Mouse (Mus musculus) limb, embryonic 12.5 days (tissue): Measurements from ENCODE around the gene D130040H23Rik. TPM values are rescaled to one million over a fixed set of nuclear protein-coding genes. Genes with fewer than 3 reads are reported as not detected.
"Not testable (repeated sequence)": the region's sequence is repeated elsewhere in the genome, so short reads cannot be mapped to it uniquely, and the experiment has no call there.

Experiments
- ATAC-seq: fragments of 200-750 bp; cut with Nextera tagmentation; 2 replicates; pipeline ENCODE4 v1.8.0; 2017; ENCODE audit warnings: low read depth, moderate TSS enrichment; ENCODE audit not compliant: insufficient number of reproducible peaks, insufficient read depth, low FRiP score, low TSS enrichment
- H3K27ac ChIP-seq: fragments of 300-500 bp; sonication (generic); 2 replicates; pipeline ENCODE4 v1.5.1; 2016; ENCODE audit warnings: mild to moderate bottlenecking, moderate library complexity
- H3K27me3 ChIP-seq: fragments of 300-500 bp; sonication (generic); 2 replicates; pipeline ENCODE4 v1.6.1; 2016; ENCODE audit warnings: mild to moderate bottlenecking, moderate library complexity
- H3K36me3 ChIP-seq: fragments of 300-500 bp; sonication (generic); 2 replicates; pipeline ENCODE4 v1.6.1; 2016; ENCODE audit warnings: mild to moderate bottlenecking, moderate library complexity
- H3K4me1 ChIP-seq: fragments of 300-500 bp; sonication (generic); replicated peaks from 2 replicates; pipeline ENCODE4 v1.6.1; 2016
- H3K4me2 ChIP-seq: fragments of 300-500 bp; sonication (generic); 2 replicates; pipeline ENCODE4 v1.6.1; 2016; ENCODE audit warnings: mild to moderate bottlenecking, moderate library complexity
- H3K4me3 ChIP-seq: fragments of 300-500 bp; sonication (generic); replicated peaks from 2 replicates; pipeline ENCODE4 v1.5.1; 2016; ENCODE audit warnings: mild to moderate bottlenecking
- H3K9ac ChIP-seq: fragments of 300-500 bp; sonication (generic); replicated peaks from 2 replicates; pipeline ENCODE4 v1.6.1; 2016; ENCODE audit warnings: mild to moderate bottlenecking, moderate library complexity
- H3K9me3 ChIP-seq: fragments of 300-500 bp; sonication (generic); 2 replicates; pipeline ENCODE4 v1.6.1; 2016; ENCODE audit warnings: mild to moderate bottlenecking, moderate library complexity
- WGBS: fragments of 180-500 bp; shearing (Covaris S2); methylation state at CpG from one replicate; pipeline ENCODE4 v1.1.7; 2016; 5-methylcytosine and 5-hydroxymethylcytosine counted together
- polyA plus RNA-seq: library from polyadenylated mRNA; unstranded; fragments of >200 nt; fragmentation: Nextera tagmentation; extraction: Ambion mirVana; gene quantifications from 2 replicates; pipeline ENCODE4 v1.2.1, GENCODE M21; 2016

D130040H23Rik gene
- polyA plus RNA-seq = 8.4 and 8.7 TPM in 2 replicates

DNA sequence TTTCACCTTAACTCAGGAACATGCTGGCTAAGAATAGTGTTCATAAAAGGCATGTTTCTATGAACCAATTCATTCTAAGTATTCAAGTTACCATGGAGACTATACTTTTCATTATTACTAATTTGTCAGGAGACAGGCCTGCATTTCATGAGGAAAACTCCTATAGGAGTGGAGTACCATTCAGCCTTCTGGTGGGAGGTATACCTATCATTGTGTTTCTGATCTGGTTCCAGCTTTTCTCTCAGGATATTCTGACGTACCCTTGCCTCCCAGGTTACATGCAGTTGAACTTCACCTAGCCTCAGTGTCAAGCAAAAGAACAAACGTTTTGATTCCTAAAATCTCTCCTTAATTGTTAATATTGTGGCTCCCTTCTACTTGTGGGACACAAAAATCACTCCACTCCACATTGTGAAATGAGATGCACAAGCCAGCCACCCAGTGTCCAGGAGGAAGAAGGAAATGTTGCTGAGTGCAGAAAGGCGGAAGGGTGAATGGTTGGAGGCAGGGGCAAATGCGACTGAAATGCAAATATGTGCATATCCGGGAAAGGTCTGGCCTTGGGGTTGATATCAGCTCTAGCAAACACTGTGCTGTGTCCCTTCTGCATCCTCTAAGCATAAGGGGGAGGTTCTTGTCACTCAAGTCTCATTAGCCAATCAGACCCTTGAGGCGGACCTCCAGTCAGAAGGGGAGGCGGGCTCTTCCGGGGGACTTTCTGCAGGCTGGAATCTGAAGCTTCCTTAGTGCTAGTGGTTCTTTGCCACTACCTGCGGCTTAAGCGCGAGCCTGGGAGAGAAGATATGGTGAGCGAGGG, at the start of gene D130040H23Rik:
TSS of gene D130040H23Rik (plus strand) at position 695 of the 817 bp plus-strand sequence.
- Histone ChIP-seq H3K4me2 (peak within 1 kb of the TSS; percentile 64), H3K4me3 (peak within 1 kb of the TSS; percentile 54), H3K27me3 (no peaks in the 10 kb centered on the region), H3K27ac (peak within 1 kb of the TSS; percentile 83), H3K4me1 (0 out of 2 replicates have a peak, but pooled peaks cover 8% of the 10 kb centered on the region), H3K36me3 (peaks cover 22% of the 10 kb centered on the region), H3K9ac (peak within 1 kb of the TSS; percentile 72), H3K9me3 (peaks cover 4% of the 10 kb centered on the region; the same call in 1 of the 2 replicates)
- WGBS = 9% methylated on average over 12 of the region's 12 CpGs
- peak; percentile 99 for ATAC-seq

DNA sequence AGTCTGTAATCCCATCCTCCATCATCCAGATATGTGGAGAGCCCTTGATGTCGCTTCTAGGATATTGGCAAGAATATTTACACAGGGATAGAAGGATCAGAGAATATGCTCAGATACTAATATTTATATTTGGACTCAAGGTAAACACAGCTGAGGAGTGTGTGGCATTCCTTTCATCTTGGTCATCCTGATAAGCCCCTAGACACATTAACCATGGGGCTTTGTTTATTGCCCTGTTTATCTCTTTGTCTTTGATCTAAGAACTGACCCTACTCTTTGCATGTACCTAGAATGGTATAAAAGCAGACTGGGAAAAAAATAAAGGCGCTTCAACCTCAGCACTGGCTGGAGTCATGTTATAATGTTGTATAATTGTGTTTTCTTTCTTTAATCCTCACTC, 28.3 kb upstream of the D130040H23Rik start:
- H3K9ac ChIP-seq = no peak overlapping the region
- ATAC-seq = no peak
- no peak overlapping the region for H3K27ac ChIP-seq
- no peak overlapping the region for H3K4me2 ChIP-seq
- no peaks in the 10 kb centered on the region for H3K9me3 ChIP-seq
- no peak overlapping the region for H3K4me3 ChIP-seq
- no peaks in the 10 kb centered on the region for H3K4me1 ChIP-seq
- H3K36me3 ChIP-seq = no peaks in the 10 kb centered on the region
- no peaks in the 10 kb centered on the region for H3K27me3 ChIP-seq
- 77% methylated on average over 2 of the region's 2 CpGs for WGBS

DNA sequence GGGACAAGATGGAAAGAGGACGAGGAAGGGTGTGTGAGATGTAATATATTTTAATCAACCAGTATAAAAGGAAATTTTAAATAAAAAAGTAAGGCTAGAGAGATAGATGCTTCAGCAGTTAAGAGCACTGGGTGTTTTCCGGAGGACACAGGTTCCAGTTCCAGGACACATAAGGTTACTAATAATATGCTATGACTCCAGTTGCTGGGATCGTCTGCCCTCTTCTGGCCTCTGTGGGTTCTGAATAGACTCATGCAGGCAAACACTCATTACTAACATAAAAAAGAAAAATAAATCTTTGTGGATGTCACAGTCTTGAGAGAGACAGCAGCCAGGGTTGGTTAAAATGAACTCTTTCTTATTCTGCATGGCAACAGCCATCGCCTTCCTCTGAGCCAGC, 2.4 kb upstream of the D130040H23Rik start:
- H3K27me3 ChIP-seq = no peaks in the 10 kb centered on the region
- H3K27ac ChIP-seq = no peak overlapping the region
- WGBS = 64% methylated on average over 4 of the region's 4 CpGs
- peaks cover 3% of the 10 kb centered on the region; the same call in 1 of the 2 replicates for H3K36me3 ChIP-seq
- ATAC-seq = no peak
- H3K4me1 ChIP-seq = 0 out of 2 replicates have a peak, but pooled peaks cover 8% of the 10 kb centered on the region
- no peak overlapping the region for H3K4me2 ChIP-seq
- no peak overlapping the region for H3K4me3 ChIP-seq
- H3K9ac ChIP-seq = no peak overlapping the region
- no peaks in the 10 kb centered on the region for H3K9me3 ChIP-seq

- 15% methylated on average over 6 of the region's 6 CpGs for WGBS
- H3K27ac ChIP-seq = peak overlapping the region; percentile 83
These were observed 299 bp downstream of the D130040H23Rik start for GRCm38 (mm10) chr8:69271203-69271554.

DNA sequence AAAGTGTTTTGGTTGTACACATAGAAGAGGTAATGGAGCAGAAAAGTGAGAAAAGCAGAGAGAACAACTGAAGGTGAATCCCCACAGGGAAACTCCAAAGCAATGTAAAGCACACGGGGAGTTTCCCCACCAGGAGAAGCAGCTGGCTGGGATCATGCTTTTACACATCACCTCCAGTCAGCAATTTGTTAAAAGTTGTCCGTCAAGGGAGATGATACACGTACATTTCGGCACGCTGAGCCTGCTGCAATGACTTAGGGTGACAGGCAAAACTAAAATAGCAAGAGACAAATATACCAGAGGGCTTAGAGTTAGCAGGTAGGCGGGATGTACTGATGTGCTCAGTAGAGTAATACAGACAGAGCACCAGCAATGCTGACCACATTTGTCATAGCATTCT, 1.6 kb downstream of the D130040H23Rik start:
- no peak for ATAC-seq
- 90% methylated on average over 6 of the region's 6 CpGs for WGBS
- Histone ChIP-seq H3K4me1 (0 out of 2 replicates have a peak, but pooled peaks cover 8% of the 10 kb centered on the region), H3K9ac (no peak overlapping the region), H3K27me3 (no peaks in the 10 kb centered on the region), H3K4me3 (no peak overlapping the region), H3K4me2 (no peak overlapping the region), H3K9me3 (peaks cover 13% of the 10 kb centered on the region), H3K36me3 (peaks cover 22% of the 10 kb centered on the region), H3K27ac (no peak overlapping the region)

More at GRCm38 (mm10) chr8:69271203-69271554, 299 bp downstream of the D130040H23Rik start:
- H3K4me3 ChIP-seq = peak overlapping the region; percentile 54
- H3K9ac ChIP-seq = peak overlapping the region; percentile 72
- no peaks in the 10 kb centered on the region for H3K27me3 ChIP-seq
- peaks cover 4% of the 10 kb centered on the region; the same call in 1 of the 2 replicates for H3K9me3 ChIP-seq
- H3K4me2 ChIP-seq = peak overlapping the region; percentile 64
- 0 out of 2 replicates have a peak, but pooled peaks cover 8% of the 10 kb centered on the region for H3K4me1 ChIP-seq
- peaks cover 22% of the 10 kb centered on the region for H3K36me3 ChIP-seq
- peak; percentile 91 for ATAC-seq

DNA sequence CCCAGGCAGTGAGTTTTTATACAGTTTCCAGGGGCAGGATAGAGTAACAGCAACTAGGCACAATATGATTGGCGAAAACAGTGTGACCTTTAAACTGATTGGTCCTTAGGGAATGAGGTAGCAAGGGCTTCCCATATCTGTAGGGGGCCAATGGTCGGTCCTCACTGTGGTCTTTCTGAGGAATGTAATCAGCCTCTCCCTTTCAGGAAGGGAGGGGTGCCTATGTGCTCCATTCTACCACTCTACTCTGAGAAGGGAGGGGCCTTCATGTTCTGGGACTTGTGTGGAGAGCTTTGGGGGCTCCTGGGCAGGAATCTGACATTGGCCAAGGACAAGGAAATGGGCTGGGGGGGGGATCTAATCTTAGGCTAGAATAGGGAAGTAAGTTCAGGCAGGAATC, 53.9 kb downstream of the D130040H23Rik start:
- 84% methylated on average over 2 of the region's 2 CpGs for WGBS
- Histone ChIP-seq H3K4me2 (no peak overlapping the region), H3K4me1 (no peaks in the 10 kb centered on the region), H3K4me3 (no peak overlapping the region), H3K9me3 (peaks cover 4% of the 10 kb centered on the region; the same call in 1 of the 2 replicates), H3K27ac (no peak overlapping the region), H3K27me3 (no peaks in the 10 kb centered on the region), H3K36me3 (no peaks in the 10 kb centered on the region), H3K9ac (no peak overlapping the region)
- ATAC-seq = no peak

- Histone ChIP-seq H3K36me3 (no peaks in the 10 kb centered on the region), H3K27me3 (no peaks in the 10 kb centered on the region), H3K4me2 (peak overlapping the region; percentile 60), H3K9me3 (no peaks in the 10 kb centered on the region), H3K9ac (no peak overlapping the region; the same call in 1 of the 2 replicates), H3K4me1 (no peaks in the 10 kb centered on the region), H3K4me3 (peak overlapping the region; percentile 37), H3K27ac (no peak overlapping the region)
- WGBS = 11% methylated on average over 24 of the region's 24 CpGs
- peak; percentile 66; the same call in 1 of the 2 replicates for ATAC-seq
These were observed 57.7 kb downstream of the D130040H23Rik start for GRCm38 (mm10) chr8:69328301-69329288.

- ATAC-seq, H3K27ac ChIP-seq, H3K9me3 ChIP-seq, H3K36me3 ChIP-seq, H3K27me3 ChIP-seq, H3K4me1 ChIP-seq, H3K9ac ChIP-seq: not testable (repeated sequence)
- Histone ChIP-seq H3K4me3 (peak overlapping the region; percentile 37), H3K4me2 (peak overlapping the region; percentile 60)
- 59% methylated on average over 6 of the region's 6 CpGs for WGBS
These were observed 58.4 kb downstream of the D130040H23Rik start for GRCm38 (mm10) chr8:69329289-69329688.

Other genes with a start within 250 kb of the D130040H23Rik start
- gene Zfp930, start 62.0 kb upstream of the D130040H23Rik start, polyA plus RNA-seq = 12.6 and 15.1 TPM in 2 replicates
- not detected in 2 replicates for gene Gm9495, start 182.5 kb downstream of the D130040H23Rik start, polyA plus RNA-seq